Mouse (Mus musculus) adrenal gland, postnatal 25 days (tissue): ENCODE data around the gene Carmil2. TPM values are rescaled to one million over a fixed set of nuclear protein-coding genes. Genes with fewer than 3 reads are reported as not detected.

ENCODE experiments used
- DNase-seq: peaks from one replicate; pipeline ENCODE4 v3.0.0; 2021; ENCODE audit warnings: mixed read lengths
- long read RNA-seq: library from polyadenylated mRNA; stranded (forward); transcript quantifications from one replicate; pipeline ENCODE4 v2.0.0, GENCODE M21; 2021
- total RNA-seq: library from RNA; stranded (reverse); gene quantifications from 2 replicates; pipeline ENCODE4 v1.2.3, GENCODE M21; 2021

The Carmil2 gene
- 1.4 and 2.4 TPM in 2 replicates for total RNA-seq
- long read RNA-seq, partial matches to known transcripts: 6 of 8 reads
- long read RNA-seq, other reads (novel, unspliced or antisense): 2 of 8 reads

DNA sequence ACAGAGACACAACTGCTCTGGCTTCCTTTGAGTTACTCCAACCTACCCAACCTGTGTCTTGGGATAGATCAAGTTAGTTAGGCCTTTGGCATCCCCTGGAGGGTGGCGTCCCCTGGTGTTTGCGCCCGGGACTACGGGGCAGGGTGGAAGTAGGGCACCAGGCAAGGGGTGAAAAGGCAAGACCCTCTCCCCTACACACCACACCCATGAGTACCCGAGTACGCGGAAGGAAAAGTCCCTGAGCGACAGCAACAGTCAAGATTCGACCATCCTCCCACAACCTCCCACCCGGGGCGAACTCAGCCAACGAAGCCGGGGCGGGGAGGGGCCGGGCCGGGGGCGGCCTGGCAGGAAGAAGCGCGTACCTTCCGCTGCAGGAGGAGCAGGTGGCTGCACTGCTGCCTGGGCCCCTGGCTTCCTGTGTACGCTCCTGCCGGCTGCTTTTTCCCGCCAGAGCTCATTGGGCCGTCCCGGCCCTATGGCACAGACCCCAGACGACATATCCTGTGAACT is at the start of gene Carmil2:
Carmil2 (plus strand) TSS at position 479 of the 513 bp plus-strand sequence.
- DNase-seq: peak; percentile 65

DNA sequence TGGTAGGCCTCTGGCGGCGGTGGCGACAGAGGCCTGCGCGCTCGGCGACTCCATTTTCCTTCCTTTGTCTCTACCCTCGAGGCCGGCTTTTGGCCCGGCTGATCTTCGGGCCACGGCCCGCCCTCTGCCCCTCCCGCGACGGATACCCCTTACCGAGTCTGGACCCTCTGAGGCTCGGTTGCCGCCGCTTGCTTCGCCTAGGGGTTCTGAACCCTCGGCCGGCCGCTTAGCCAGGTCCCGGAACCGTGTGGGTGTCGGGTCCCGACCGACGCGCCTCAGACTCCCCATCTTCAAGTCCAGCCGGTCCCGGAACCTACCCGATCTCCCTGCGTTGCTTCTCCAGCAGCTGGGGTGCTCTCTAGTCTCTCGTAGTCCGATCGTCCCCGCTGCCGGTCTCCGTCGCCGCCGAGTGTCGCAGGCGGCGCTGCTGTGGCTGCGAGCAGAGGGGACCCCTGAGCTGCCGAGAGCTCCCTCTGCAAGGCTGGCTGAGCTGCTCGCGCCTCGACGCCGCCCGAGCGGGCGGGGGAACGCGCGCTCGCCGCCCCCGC is 49.0 kb upstream of the Carmil2 start, which contains the start of gene Agrp:
Agrp (minus strand) TSS at position 431 of the 548 bp plus-strand sequence.
- DNase-seq: peak; percentile 54

DNA sequence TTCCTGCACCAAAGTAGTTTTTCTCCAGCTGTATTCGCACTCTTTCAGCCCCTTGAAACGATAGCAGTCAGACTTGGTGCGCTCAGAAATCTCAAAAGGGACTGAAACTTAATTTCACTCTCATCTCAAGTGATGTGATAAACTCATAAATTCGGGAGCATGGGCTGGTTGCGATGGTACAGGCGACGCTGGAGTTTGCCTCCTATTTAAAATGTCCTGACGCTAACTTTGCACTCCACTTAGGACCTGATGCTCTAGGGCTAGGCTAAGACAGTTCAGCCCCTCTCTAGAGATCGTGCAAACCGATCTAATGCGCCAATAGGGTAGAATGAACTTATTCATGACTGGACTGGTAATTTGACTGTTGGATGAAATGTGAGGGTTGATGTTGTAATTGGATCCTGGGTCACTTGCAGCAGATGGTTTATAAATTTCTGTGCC is 48.5 kb upstream of the Carmil2 start:
- DNase-seq: no peak

DNA sequence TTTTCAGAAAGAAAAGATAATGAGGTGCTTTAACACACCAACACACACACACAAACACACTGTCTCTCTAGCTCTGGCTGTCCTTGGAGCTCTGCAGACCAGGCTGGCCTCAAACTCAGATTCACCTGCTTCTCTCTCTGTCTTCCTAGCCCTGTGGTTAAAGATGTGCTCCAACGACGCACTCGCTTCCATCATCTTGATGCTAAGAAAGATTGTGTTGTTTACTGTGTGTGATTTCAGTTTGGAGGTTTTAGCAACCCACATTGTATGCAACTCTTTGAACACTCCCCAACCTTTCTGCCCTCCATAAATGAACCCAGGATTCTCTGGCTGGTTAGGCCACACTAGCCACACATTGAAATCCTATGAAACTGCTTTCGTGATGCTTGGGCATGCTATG is 47.6 kb upstream of the Carmil2 start:
- no peak for DNase-seq

DNA sequence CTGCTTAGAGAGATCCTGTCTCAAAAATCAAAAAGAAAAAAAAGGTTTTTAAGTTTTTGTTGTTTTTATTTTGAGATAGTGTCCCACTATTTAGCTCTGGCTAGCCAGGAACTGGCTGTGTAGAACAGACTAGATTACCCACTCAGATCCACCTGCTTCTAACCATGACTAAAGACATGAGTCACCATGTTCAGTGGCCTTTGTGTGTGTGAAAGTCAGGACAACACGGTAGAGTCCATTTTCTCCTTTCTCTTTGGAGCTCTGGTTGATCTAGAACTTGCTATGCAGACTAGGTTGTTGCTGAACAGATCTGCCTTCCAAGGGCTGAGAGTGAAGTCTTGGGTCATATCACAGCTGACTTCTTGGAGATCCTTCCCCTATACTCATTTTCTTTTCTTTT is 46.2 kb upstream of the Carmil2 start:
- no peak for DNase-seq

DNA sequence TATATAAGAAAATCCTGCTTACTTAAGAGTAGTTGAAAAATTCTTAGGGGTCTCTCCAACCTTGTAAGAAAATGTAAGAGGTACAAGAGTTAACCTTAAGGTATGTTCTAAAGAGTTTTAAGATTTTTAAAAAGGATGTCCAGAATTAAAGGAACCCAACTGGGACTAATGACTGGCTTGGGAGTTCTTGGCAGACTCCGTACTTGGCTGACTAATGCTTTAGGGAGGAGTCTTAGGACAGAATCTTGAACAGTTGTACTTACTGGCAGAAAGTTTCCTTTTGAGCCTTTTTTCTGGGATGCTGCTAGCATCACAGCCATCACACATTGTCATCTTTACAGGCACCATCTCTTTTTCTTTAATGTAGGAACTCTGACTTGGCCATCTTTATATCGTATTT is 45.6 kb upstream of the Carmil2 start:
- DNase-seq: no peak

DNA sequence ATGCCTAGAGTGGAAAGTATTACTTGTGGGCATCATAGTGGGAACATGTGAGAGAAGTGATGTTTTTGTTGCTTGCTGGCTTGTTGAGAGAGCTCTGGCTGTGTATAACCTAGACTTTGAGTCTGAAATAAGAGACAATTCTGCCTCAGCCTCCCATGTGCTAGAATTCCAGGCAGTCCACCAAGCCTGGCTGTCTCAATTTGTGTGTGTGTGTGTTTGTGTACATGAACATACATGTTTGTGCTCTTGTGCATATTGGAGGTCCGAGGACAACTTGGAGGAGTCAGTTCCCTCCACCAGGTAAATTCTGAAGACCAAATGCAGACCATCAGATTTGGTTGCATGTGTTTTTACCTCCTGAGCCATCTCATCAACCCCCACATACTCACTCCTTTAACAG is 40.9 kb upstream of the Carmil2 start:
- DNase-seq: no peak

DNA sequence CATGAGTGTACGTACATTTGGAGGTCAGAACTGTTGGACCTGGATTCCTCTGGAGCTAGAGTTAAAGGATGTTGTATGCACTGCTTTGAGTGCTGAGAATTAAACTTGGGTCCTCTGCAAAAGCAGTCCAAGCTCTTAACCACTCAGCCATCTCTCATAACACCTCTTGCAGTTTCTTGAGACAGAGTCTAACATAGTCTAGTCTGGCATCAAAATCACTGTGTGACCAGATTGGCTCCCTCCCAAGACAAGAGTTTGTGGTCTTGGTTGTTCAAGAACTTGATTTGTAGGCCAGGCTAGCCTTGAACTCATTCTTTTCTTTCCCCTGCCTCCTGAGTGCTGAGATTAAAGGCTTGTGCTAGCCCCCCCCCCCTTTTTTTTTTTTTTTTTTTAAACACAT is 37.1 kb upstream of the Carmil2 start:
- DNase-seq: no peak

DNA sequence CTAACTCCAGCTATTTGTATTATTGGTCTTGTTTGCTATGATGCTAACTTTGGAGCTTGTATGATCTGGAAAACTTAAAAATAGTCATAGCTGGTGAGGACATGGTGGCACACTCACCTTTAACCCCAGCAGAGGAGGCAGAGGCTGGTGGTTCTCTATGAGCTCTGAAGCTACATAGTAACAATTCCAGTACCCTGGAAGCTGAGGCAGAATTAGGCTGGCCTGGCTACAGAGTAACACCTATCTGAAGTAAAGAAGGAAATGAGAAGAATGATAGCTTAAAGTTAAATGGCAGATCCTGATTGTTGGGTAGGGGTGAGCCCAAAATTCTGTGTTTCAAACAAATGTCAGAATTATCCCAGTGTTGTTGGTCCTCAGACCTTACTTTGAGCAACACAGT is 28.4 kb upstream of the Carmil2 start:
- no peak for DNase-seq

DNA sequence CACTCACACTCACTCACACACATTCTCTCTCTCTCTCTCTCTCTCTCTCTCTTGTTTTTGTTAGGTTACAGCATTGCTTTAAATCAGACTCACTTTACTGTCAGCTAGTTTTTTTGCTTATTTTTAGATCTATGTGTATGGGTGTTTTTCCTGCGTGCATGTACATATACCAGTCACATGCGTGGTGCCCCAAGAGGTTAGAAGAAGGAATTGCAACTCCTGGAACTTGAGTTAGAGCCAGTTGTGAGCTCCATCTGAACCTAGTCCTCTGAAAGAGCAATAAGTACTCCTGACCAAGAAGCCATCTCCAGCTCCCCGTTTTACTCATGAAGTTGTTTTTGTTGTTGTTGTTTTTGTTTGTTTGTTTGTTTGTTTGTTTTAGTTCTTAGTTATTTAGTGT is 24.9 kb upstream of the Carmil2 start:
- no peak for DNase-seq

DNA sequence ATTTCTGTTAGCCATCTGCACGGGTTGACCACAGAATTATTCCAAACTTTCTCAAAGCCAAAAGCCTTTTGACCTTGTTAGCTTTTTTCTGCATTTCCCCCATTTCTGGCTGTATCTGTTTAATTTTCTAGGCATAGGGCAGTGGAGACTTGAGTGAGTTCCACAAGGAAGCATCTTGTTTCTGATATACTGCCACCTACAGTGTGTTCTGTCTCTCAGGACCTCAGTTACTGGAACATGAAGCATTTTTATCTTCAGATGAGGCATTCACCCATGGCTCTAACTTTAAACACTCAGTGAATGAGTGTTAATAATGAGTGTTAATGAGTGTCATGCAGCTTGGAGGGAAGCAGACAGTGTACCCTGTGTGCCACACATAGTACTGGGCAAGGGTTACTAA is 8.2 kb upstream of the Carmil2 start:
- DNase-seq: no peak

DNA sequence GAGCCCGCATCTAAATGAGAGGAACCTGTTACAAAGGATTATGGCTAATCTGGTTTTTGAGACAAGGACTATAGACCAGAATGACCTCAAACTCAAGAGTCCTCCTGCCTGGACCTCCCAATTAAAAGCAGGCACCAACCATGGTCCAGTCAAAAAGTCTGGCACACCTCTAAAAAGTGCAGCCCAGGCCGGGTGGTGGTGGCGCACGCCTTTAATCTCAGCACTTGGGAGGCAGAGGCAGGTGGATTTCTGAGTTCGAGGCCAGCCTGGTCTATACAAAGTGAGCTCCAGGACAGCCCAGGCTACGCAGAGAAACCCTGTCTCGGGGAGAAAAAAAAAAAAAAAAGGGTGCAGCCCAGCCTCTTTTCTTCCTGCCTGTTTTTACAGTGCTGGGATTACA is 749 bp upstream of the Carmil2 start:
- DNase-seq: no peak

DNA sequence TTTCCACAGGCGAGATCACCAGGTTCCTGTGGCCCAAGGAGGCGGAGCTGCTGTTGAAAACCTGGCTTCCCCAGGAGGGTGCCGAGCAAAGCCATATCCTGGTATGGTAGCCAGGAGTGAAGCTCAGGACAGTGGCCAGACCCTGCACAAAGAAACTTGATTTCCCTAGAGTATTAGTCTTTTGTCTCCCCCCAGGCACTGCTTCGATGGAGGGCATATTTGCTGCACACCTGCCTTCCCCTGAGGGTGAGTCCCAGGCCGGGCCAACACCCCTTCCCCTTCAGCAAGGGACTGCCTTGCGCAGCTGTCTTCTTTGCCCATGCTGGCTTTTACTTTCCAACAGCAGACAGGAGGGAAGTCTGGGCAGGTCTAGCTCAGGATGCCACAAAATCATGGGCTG is 477 bp downstream of the Carmil2 start:
- DNase-seq: no peak

DNA sequence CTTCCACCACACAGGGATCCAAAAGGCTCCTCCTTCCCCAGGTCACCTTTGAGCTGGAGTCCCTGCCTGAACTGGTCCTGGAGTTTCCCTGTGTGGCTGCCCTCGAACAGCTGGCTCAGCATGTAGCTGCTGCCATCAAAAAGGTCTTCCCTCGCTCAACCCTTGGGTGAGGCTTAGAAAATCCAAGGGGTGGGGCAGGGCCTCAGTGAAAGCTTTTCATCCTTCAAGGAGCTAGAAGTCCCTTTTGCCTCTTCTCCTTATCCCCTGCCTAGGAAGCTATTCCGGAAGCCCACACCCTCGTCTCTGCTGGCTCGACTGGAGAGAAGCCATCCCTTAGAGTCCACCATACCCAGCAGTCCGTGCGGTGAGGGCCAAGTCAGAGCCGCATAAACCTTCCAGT is 1.4 kb downstream of the Carmil2 start:
- DNase-seq: no peak

DNA sequence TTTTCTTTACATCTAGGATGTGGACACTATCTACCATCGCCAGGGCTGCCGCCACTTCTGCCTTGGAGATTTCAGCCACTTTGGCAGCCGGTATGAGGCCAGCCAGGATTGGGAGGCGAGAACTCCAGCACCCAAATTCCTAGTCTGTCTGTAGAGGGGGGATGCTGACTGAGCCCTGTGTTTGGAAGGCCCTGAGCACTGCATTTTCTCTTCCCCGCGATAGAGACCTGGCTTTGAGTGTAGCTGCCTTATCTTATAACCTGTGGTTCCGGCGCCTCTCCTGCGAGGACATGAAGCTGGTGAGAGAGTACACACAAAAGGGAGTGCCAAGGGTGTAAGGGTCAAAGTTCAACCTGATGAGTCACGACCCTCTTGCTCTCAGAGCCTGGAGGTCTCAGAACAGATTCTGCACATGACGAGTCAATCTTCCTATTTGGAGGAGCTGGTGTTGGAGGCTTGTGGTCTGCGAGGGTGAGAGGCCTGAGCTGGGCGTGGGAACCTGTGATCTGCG is 2.2 kb downstream of the Carmil2 start:
- no peak for DNase-seq

DNA sequence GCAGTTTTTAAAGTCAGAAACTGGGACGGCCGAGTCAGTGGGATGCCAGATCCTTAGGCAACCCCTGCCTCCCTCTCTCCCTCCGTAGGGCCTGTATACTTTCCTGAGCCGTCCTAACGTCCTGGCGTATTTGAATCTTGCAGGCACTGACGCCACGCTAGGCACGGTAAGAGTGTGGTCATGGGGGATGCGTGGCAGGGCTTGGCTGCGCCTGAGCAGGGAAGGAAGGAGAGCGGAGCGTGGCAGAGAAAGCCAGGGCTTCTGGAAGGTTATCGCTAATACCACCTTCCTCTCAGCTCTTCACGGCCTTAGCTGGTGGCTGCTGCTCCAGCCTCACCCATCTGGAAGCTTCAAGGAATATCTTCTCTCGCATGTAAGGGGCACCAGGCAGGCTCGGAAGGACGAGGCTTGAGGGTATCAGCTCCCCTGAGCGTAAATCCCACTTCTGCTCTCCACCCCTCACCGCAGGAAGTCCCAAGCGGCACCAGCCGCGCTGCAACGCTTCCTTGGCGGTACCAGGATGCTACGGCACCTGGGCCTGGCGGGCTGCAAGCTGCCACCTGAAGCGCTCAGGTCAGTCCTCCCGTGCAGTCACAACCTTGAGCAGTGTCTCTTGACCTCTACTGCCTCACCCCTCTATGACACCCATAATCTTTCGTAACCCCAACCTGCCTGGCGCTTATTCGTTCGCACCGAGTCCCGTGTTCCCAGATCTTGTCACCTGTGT is 3.3 kb downstream of the Carmil2 start:
- no peak for DNase-seq

DNA sequence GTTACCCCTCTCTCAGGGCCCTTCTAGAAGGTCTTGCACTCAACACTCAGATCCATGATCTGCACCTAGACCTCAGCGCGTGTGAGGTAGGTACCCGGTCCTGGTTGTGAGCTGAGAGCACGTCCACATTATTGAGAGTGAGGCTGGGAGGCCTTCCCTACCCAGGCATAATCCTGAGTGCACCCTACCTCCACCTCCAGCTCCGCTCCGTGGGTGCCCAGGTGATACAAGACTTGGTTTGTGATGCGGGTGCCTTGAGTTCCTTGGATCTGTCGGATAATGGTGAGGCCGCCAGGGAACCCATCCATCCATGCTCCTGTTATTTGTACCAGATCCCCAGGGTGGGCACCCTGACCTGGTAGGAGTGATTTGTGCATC is 3.9 kb downstream of the Carmil2 start:
- no peak for DNase-seq

DNA sequence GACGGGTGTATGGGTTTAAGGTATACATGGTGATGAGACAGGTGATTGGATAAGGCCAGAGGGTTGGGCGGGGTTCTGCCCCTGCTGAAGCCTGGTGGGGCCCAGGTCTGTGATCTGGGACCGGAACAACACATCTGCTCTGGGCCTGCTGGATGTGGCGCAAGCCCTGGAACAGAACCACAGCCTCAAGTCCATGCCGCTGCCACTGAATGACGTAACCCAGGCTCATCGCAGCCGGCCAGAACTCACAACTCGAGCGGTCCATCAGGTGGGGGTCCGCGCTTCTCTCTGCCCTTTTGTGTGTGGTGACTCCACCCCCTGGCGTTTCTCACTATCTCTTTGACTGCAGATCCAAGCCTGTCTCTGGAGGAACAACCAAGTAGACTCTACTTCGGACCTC is 4.9 kb downstream of the Carmil2 start:
- DNase-seq: no peak

DNA sequence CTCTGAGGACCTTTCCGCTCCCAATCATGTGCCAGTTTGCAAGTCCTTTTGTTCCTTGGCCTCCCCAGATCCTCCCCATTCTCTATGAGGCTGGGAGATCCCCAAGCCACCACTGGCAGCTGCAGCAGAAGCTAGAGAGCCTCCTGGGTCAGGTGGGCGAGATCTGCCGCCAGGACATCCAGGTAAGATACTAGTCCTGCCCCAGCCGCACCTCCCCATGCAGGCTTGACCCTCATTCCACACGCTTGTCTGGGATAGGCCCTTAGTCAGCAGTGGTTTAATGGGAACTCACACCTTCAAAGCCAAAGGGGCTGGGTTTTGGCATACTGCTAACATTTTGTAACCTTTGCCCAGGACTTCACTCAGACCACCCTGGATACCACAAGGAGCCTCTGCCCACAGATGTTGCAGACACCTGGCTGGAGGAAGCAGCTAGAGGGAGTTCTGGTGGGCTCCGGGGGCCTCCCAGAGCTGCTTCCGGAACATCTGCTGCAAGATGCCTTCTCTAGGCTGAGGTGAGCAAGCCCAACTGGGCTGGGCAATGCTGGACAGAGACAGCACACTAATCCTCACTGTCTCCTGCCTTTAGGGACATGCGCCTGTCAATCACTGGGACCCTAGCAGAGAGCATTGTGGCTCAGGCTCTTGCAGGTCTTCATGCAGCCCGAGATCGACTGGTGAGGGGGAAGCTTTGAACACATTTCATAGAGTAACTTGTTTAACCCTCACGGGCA is 6.5 kb downstream of the Carmil2 start:
- no peak for DNase-seq

DNA sequence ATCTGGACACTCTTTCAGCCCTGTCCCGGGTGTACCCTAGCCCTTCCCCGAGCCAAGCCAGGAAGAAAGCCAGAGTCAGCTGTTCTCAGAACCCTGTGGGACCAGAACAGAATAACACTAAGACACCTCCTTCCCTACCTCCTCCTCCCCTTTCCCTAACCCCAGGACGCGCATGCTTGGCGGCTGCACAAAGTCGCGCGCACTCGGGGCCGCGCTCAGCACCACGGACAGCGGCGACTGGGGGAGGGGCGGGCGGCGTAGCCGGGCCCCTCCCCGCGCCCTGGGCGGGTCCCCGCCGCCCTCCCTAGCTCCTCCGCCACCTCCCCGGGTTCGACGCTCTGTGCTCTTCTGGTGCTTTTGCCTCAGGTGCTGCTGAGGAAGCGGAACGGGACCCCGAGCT is 7.6 kb downstream of the Carmil2 start:
- peak; percentile 82 for DNase-seq

DNA sequence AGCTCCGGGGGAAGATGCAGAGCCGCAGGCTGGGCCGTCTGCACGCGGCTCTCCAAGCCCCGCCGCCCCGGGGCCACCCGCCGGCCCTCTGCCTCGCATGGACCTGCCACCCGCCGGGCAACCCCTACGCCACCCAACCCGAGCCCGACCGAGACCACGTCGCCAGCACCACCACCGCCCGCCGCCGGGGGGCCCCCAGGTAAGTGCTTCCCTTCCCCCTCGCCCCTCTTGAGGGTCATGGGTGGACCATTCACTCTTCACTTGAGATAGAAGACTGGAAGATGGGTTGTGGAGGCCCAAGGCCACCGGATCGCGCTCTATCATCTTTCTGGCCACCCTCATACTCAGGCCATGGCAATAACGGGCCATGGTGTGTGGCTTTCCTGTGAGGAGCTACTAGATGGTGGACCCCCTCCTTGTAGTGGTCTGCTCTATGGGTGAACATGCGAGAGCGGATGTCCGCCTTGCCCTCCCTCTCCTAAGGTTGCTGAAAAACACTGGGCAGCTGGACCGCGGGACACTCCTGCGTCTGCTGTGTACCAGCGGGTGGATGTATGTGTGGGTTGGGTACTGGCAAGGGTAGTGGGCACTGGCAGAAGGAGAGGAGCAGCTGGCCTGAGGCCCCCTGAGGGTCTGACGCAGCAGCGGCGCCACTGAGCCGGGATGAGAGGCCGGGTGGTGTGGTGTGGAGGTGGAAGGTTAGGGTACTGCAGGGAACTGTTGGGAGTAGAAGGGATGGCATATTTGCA is 8.2 kb downstream of the Carmil2 start:
- DNase-seq: no peak

DNA sequence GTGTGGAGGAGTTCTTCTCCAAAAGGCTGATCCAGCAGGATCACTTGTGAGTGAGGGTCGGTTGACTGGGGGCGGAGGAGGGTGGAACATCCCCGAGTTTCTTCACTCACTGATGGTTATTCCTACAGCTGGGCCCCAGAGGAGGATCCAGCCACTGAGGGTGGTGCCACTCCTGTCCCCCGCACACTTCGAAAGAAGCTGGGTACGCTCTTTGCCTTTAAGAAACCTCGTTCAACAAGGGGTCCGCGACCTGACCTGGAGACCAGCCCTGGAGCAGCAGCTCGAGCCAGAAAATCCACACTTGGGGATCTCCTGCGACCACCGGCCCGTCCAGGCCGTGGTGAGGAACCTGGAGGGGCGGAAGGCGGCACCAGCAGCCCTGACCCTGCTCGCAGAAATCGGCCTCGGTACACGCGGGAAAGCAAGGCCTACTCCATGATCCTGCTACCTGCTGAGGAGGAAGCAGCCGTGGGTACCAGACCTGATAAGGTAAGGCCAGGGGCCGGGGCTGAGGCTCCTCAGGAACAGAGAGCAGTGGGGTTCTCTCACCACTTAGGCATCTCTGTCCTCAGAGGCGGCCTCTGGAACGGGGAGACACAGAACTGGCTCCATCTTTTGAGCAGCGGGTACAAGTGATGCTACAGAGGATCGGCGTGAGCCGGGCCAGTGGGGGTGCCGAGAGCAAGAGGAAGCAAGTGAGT is 9.2 kb downstream of the Carmil2 start:
- no peak for DNase-seq
